Mouse (Mus musculus): ENCODE measurements around the gene Pbx1. TPM values are rescaled to one million over a fixed set of nuclear protein-coding genes. Genes with fewer than 3 reads are reported as not detected.

The Pbx1 gene
- polyA plus RNA-seq, 1 experiment from 2014 or later = 35.4 TPM

- Histone ChIP-seq H3K9me3 (no peaks in the 10 kb centered on the region), H3K27ac (no peak overlapping the region), H3K4me1 (replicated peaks) (peaks cover 88% of the 10 kb centered on the region), H3K27me3 (ENCODE audit: insufficient read depth, poor library complexity, severe bottlenecking) (no peaks in the 10 kb centered on the region), H3K4me3 (no peak overlapping the region), H3K36me3 (no peaks in the 10 kb centered on the region)
- DNase-seq (ENCODE audit: low spot score) = no peak
- 89% methylated on average over 8 of the region's 8 CpGs for WGBS
Observed at GRCm38 (mm10) chr1:168344918-168345317, 87.2 kb downstream of the Pbx1 start.

GRCm38 (mm10) chr1:168344262-168344661, 87.8 kb downstream of the Pbx1 start:
- Histone ChIP-seq H3K27me3 (ENCODE audit: insufficient read depth, poor library complexity, severe bottlenecking) (no peaks in the 10 kb centered on the region), H3K4me1 (replicated peaks) (peaks cover 82% of the 10 kb centered on the region), H3K27ac (no peak overlapping the region), H3K9me3 (no peaks in the 10 kb centered on the region), H3K36me3 (no peaks in the 10 kb centered on the region), H3K4me3 (no peak overlapping the region)
- no peak for DNase-seq (ENCODE audit: low spot score)
- WGBS = 85% methylated on average over 5 of the region's 5 CpGs

GRCm38 (mm10) chr1:168342269-168342668, 89.8 kb downstream of the Pbx1 start:
- H3K4me1 ChIP-seq (replicated peaks) = peaks cover 62% of the 10 kb centered on the region
- H3K4me3 ChIP-seq = peak overlapping the region; percentile 18; the same call in 1 of the 2 replicates
- no peaks in the 10 kb centered on the region for H3K27me3 ChIP-seq (ENCODE audit: insufficient read depth, poor library complexity, severe bottlenecking)
- 46% methylated on average over 6 of the region's 6 CpGs for WGBS
- H3K27ac ChIP-seq = peak overlapping the region; percentile 54
- no peaks in the 10 kb centered on the region for H3K9me3 ChIP-seq
- peaks cover 5% of the 10 kb centered on the region; the same call in 1 of the 2 replicates for H3K36me3 ChIP-seq
- no peak for DNase-seq (ENCODE audit: low spot score)

GRCm38 (mm10) chr1:168341863-168342262, 90.2 kb downstream of the Pbx1 start:
- 16% methylated on average over 12 of the region's 12 CpGs for WGBS
- H3K27ac ChIP-seq = peak overlapping the region; percentile 54
- no peaks in the 10 kb centered on the region for H3K9me3 ChIP-seq
- H3K36me3 ChIP-seq = peaks cover 5% of the 10 kb centered on the region; the same call in 1 of the 2 replicates
- H3K4me3 ChIP-seq = peak overlapping the region; percentile 18; the same call in 1 of the 2 replicates
- peaks cover 59% of the 10 kb centered on the region for H3K4me1 ChIP-seq (replicated peaks)
- DNase-seq (ENCODE audit: low spot score) = no peak
- H3K27me3 ChIP-seq (ENCODE audit: insufficient read depth, poor library complexity, severe bottlenecking) = no peaks in the 10 kb centered on the region

- peaks cover 5% of the 10 kb centered on the region; the same call in 1 of the 2 replicates for H3K36me3 ChIP-seq
- no peak overlapping the region for H3K4me3 ChIP-seq
- H3K4me1 ChIP-seq (replicated peaks) = peaks cover 54% of the 10 kb centered on the region
- H3K9me3 ChIP-seq = no peaks in the 10 kb centered on the region
- peak overlapping the region; percentile 54 for H3K27ac ChIP-seq
- 82% methylated on average over 6 of the region's 6 CpGs for WGBS
- DNase-seq (ENCODE audit: low spot score) = no peak
- H3K27me3 ChIP-seq (ENCODE audit: insufficient read depth, poor library complexity, severe bottlenecking) = no peaks in the 10 kb centered on the region
Observed at GRCm38 (mm10) chr1:168341368-168341767, 90.7 kb downstream of the Pbx1 start.

GRCm38 (mm10) chr1:168336238-168336818, 95.7 kb downstream of the Pbx1 start:
- no peaks in the 10 kb centered on the region for H3K27me3 ChIP-seq (ENCODE audit: insufficient read depth, poor library complexity, severe bottlenecking)
- DNase-seq (ENCODE audit: low spot score) = no peak
- no peak overlapping the region for H3K4me3 ChIP-seq
- H3K27ac ChIP-seq = no peak overlapping the region
- no peaks in the 10 kb centered on the region for H3K9me3 ChIP-seq
- 88% methylated on average over 7 of the region's 7 CpGs for WGBS
- H3K4me1 ChIP-seq (replicated peaks) = peaks cover 16% of the 10 kb centered on the region
- H3K36me3 ChIP-seq = peaks cover 31% of the 10 kb centered on the region

- no peaks in the 10 kb centered on the region for H3K27me3 ChIP-seq (ENCODE audit: insufficient read depth, poor library complexity, severe bottlenecking)
- no peak for DNase-seq (ENCODE audit: low spot score)
- H3K36me3 ChIP-seq = peaks cover 31% of the 10 kb centered on the region
- no peak overlapping the region for H3K4me3 ChIP-seq
- 88% methylated on average over 8 of the region's 8 CpGs for WGBS
- no peak overlapping the region for H3K27ac ChIP-seq
- no peaks in the 10 kb centered on the region for H3K9me3 ChIP-seq
- H3K4me1 ChIP-seq (replicated peaks) = peaks cover 23% of the 10 kb centered on the region
Observed at GRCm38 (mm10) chr1:168334831-168335574, 97.1 kb downstream of the Pbx1 start.

GRCm38 (mm10) chr1:168332056-168332455, 100.0 kb downstream of the Pbx1 start:
- Histone ChIP-seq H3K27ac (no peak overlapping the region), H3K36me3 (peaks cover 26% of the 10 kb centered on the region), H3K9me3 (no peaks in the 10 kb centered on the region), H3K27me3 (ENCODE audit: insufficient read depth, poor library complexity, severe bottlenecking) (no peaks in the 10 kb centered on the region), H3K4me3 (no peak overlapping the region), H3K4me1 (replicated peaks) (peaks cover 50% of the 10 kb centered on the region)
- DNase-seq (ENCODE audit: low spot score) = no peak
- WGBS = 91% methylated on average over 9 of the region's 9 CpGs

- Histone ChIP-seq H3K4me1 (replicated peaks) (peaks cover 88% of the 10 kb centered on the region), H3K27me3 (ENCODE audit: insufficient read depth, poor library complexity, severe bottlenecking) (no peaks in the 10 kb centered on the region), H3K9me3 (no peaks in the 10 kb centered on the region), H3K36me3 (peaks cover 4% of the 10 kb centered on the region), H3K4me3 (no peak overlapping the region), H3K27ac (peak overlapping the region; percentile 41; the same call in 1 of the 2 replicates)
- DNase-seq (ENCODE audit: low spot score) = no peak
- WGBS = 79% methylated on average over 3 of the region's 3 CpGs
Observed at GRCm38 (mm10) chr1:168328236-168328605, 103.8 kb downstream of the Pbx1 start.

GRCm38 (mm10) chr1:168327405-168328235, 104.5 kb downstream of the Pbx1 start:
- Histone ChIP-seq H3K4me3 (no peak overlapping the region), H3K36me3 (peaks cover under 1% of the 10 kb centered on the region; the same call in 1 of the 2 replicates), H3K4me1 (replicated peaks) (peaks cover 87% of the 10 kb centered on the region), H3K27me3 (ENCODE audit: insufficient read depth, poor library complexity, severe bottlenecking) (no peaks in the 10 kb centered on the region), H3K27ac (no peak overlapping the region), H3K9me3 (no peaks in the 10 kb centered on the region)
- DNase-seq (ENCODE audit: low spot score) = no peak
- 85% methylated on average over 18 of the region's 18 CpGs for WGBS

- Histone ChIP-seq H3K36me3 (peaks cover 3% of the 10 kb centered on the region; the same call in 1 of the 2 replicates), H3K4me3 (no peak overlapping the region), H3K27ac (peak overlapping the region; percentile 75), H3K27me3 (ENCODE audit: insufficient read depth, poor library complexity, severe bottlenecking) (no peaks in the 10 kb centered on the region), H3K4me1 (replicated peaks) (peaks cover 73% of the 10 kb centered on the region), H3K9me3 (no peaks in the 10 kb centered on the region)
- no peak for DNase-seq (ENCODE audit: low spot score)
- 65% methylated on average over 4 of the region's 4 CpGs for WGBS
Observed at GRCm38 (mm10) chr1:168325786-168326185, 106.3 kb downstream of the Pbx1 start.

GRCm38 (mm10) chr1:168324306-168325085, 107.6 kb downstream of the Pbx1 start:
- Histone ChIP-seq H3K36me3 (peaks cover 3% of the 10 kb centered on the region; the same call in 1 of the 2 replicates), H3K27me3 (ENCODE audit: insufficient read depth, poor library complexity, severe bottlenecking) (no peaks in the 10 kb centered on the region), H3K27ac (peak overlapping the region; percentile 62), H3K4me1 (replicated peaks) (peaks cover 60% of the 10 kb centered on the region), H3K4me3 (no peak overlapping the region), H3K9me3 (no peaks in the 10 kb centered on the region)
- DNase-seq (ENCODE audit: low spot score) = no peak
- WGBS = 82% methylated on average over 7 of the region's 7 CpGs
